Mouse (Mus musculus): Measurements from ENCODE around the gene Kifc3. TPM values are rescaled to one million over a fixed set of nuclear protein-coding genes. Genes with fewer than 3 reads are reported as not detected.
A peak's percentile ranks its signal among the peaks of the same experiment; 100 is the strongest.

The Kifc3 gene
- total and polyA plus RNA-seq, 2 experiments: 6.8 to 28.3 TPM

DNA sequence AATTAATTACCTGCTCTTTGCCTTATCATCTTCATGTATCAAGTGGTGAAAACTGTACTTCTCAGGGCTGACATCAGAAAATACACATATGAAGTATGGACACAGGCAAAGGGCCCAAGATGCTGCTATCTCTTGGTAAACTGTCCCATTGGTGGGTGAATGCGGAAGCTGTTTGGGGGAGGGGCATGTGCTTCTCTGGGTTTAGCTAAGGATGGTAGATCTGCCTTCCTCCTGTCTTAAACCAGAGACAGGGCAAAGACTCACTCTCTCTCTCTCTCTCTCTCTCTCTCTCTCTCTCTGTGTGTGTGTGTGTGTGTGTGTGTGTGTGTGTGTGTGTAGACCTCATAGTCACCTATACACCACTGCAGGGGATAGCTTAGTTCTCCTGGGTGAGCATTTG is 61.6 kb downstream of the Kifc3 start:
- Histone ChIP-seq H3K79me2 (ENCODE audit: control insufficient read depth, insufficient read depth, low read length) (peaks cover 8% of the 10 kb centered on the region; the same call in 1 of the 2 replicates), H3K27me3 (ENCODE audit: control insufficient read depth, insufficient read depth, low read length) (no peaks in the 10 kb centered on the region), H3K9ac (ENCODE audit: low read depth, low read length) (0 out of 2 replicates have a peak overlapping the region, but pooled peaks have one; percentile 76), H3K27ac (replicated peaks; ENCODE audit: insufficient read depth, low read depth, low read length) (peak overlapping the region; percentile 51), H3K4me3 (ENCODE audit: insufficient read depth, low read depth, low read length) (peak overlapping the region; percentile 12; the same call in 1 of the 2 replicates), H3K4me1 (ENCODE audit: control insufficient read depth, insufficient read depth, low read length) (peaks cover 45% of the 10 kb centered on the region), H3K36me3 (ENCODE audit: control insufficient read depth, insufficient read depth, low read length) (no peaks in the 10 kb centered on the region)
- TF ChIP-seq POLR2A (IDR thresholded peaks at IDR 0.05; ENCODE audit: extremely low read depth, insufficient read depth, low read length): no peak
- no peak for TF ChIP-seq CTCF (IDR thresholded peaks at IDR 0.05; ENCODE audit: low read depth, low read length)
- WGBS: 76% methylated on average over 1 of the region's 1 CpGs
- DNase-seq (ENCODE audit: extremely low read depth, low read depth, low spot score): no peak

GRCm38 (mm10) chr8:95140555-95140954 is 62.1 kb downstream of the Kifc3 start:
- no peak overlapping the region for H3K9ac ChIP-seq (ENCODE audit: low read depth, low read length)
- peak overlapping the region; percentile 29; the same call in 1 of the 2 replicates for H3K4me3 ChIP-seq (ENCODE audit: insufficient read depth, low read depth, low read length)
- H3K4me1 ChIP-seq (ENCODE audit: control insufficient read depth, insufficient read depth, low read length): peaks cover 45% of the 10 kb centered on the region

DNA sequence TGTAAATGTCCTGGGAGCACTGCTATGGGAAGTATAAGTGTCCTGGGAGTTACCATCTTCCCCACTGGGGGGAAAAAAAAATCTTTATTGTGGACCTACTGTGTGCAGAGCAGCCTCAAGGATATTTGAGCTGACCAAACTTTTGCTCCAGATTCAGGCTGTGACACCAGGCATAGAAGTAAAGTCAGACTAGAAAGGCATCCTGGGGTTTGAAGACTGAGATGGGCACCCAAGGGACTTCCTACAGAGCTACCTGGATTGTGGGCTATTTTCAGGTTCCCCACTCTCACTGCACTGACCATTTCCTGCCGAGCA is 63.6 kb downstream of the Kifc3 start:
- DNase-seq (ENCODE audit: extremely low read depth, low read depth, low spot score): no peak
- 5% methylated on average over 1 of the region's 1 CpGs for WGBS
- H3K4me1 ChIP-seq (ENCODE audit: control insufficient read depth, insufficient read depth, low read length): peaks cover 35% of the 10 kb centered on the region
- H3K36me3 ChIP-seq (ENCODE audit: control insufficient read depth, insufficient read depth, low read length): no peaks in the 10 kb centered on the region
- no peak overlapping the region for H3K4me3 ChIP-seq (ENCODE audit: insufficient read depth, low read depth, low read length)
- TF ChIP-seq POLR2A (IDR thresholded peaks at IDR 0.05; ENCODE audit: extremely low read depth, insufficient read depth, low read length): no peak
- no peak for TF ChIP-seq CTCF (IDR thresholded peaks at IDR 0.05; ENCODE audit: low read depth, low read length)
- peaks cover 11% of the 10 kb centered on the region; the same call in 1 of the 2 replicates for H3K79me2 ChIP-seq (ENCODE audit: control insufficient read depth, insufficient read depth, low read length)
- H3K27me3 ChIP-seq (ENCODE audit: control insufficient read depth, insufficient read depth, low read length): no peaks in the 10 kb centered on the region
- no peak overlapping the region for H3K9ac ChIP-seq (ENCODE audit: low read depth, low read length)
- peak overlapping the region; percentile 22; the same call in 1 of the 2 replicates for H3K27ac ChIP-seq (replicated peaks; ENCODE audit: insufficient read depth, low read depth, low read length)

More at GRCm38 (mm10) chr8:95140555-95140954, 62.1 kb downstream of the Kifc3 start:
- H3K27me3 ChIP-seq (ENCODE audit: control insufficient read depth, insufficient read depth, low read length): no peaks in the 10 kb centered on the region
- TF ChIP-seq POLR2A (IDR thresholded peaks at IDR 0.05; ENCODE audit: extremely low read depth, insufficient read depth, low read length): no peak
- TF ChIP-seq CTCF (IDR thresholded peaks at IDR 0.05; ENCODE audit: low read depth, low read length): no peak
- H3K36me3 ChIP-seq (ENCODE audit: control insufficient read depth, insufficient read depth, low read length): no peaks in the 10 kb centered on the region
- H3K79me2 ChIP-seq (ENCODE audit: control insufficient read depth, insufficient read depth, low read length): peaks cover 8% of the 10 kb centered on the region; the same call in 1 of the 2 replicates
- DNase-seq (ENCODE audit: extremely low read depth, low read depth, low spot score): no peak
- H3K27ac ChIP-seq (replicated peaks; ENCODE audit: insufficient read depth, low read depth, low read length): peak overlapping the region; percentile 51
- WGBS: 74% methylated on average over 5 of the region's 5 CpGs

DNA sequence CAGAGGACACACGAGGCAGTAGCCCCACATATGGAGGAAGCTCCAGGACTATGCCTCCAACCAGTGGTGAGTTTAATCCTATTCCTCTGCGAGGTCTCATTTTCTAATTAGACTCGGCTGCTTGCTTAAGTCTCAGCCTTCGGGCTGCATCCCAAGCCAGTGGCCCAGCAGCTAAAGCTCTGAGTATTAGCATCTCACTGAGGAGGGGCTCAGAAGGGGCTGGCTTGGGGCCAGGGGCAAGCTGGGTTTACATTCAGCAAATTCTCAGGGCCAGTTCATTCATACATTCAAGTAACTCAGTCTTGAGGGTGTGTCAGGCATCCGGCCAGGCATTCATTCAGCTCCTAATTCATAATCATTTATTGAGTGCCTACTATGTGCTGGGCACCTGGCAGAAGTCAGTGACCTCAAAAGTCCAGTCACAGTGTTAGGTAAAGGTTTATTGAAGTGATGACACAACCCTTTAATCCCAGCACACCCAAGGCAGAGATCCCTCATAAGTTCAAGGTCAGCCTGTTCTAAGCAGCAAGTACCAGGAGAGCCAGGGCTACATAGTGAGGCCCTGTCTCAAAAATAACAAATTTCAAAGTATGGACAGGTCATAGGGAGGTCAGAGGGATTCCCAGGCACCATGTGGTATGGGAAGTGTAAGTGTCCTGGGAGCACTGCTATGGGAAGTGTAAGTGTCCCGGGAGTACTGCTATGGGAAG is 64.1 kb downstream of the Kifc3 start:
- peak overlapping the region; percentile 72 for H3K27ac ChIP-seq (replicated peaks; ENCODE audit: insufficient read depth, low read depth, low read length)
- DNase-seq (ENCODE audit: extremely low read depth, low read depth, low spot score): peak; percentile 68
- no peaks in the 10 kb centered on the region for H3K27me3 ChIP-seq (ENCODE audit: control insufficient read depth, insufficient read depth, low read length)
- no peaks in the 10 kb centered on the region for H3K36me3 ChIP-seq (ENCODE audit: control insufficient read depth, insufficient read depth, low read length)
- H3K79me2 ChIP-seq (ENCODE audit: control insufficient read depth, insufficient read depth, low read length): peaks cover 11% of the 10 kb centered on the region; the same call in 1 of the 2 replicates
- 16% methylated on average over 6 of the region's 6 CpGs for WGBS
- H3K9ac ChIP-seq (ENCODE audit: low read depth, low read length): peak overlapping the region; percentile 47
- peaks cover 31% of the 10 kb centered on the region for H3K4me1 ChIP-seq (ENCODE audit: control insufficient read depth, insufficient read depth, low read length)
- peak overlapping the region; percentile 45 for H3K4me3 ChIP-seq (ENCODE audit: insufficient read depth, low read depth, low read length)
- TF ChIP-seq POLR2A (IDR thresholded peaks at IDR 0.05; ENCODE audit: extremely low read depth, insufficient read depth, low read length) (no peak), CTCF (IDR thresholded peaks at IDR 0.05; ENCODE audit: low read depth, low read length) (no peak)

- DNase-seq (ENCODE audit: extremely low read depth, low read depth, low spot score): peak; percentile 76
- H3K36me3 ChIP-seq (ENCODE audit: control insufficient read depth, insufficient read depth, low read length): no peaks in the 10 kb centered on the region
- H3K4me1 ChIP-seq (ENCODE audit: control insufficient read depth, insufficient read depth, low read length): peaks cover 23% of the 10 kb centered on the region
- H3K9ac ChIP-seq (ENCODE audit: low read depth, low read length): peak overlapping the region; percentile 49
- TF ChIP-seq POLR2A (IDR thresholded peaks at IDR 0.05; ENCODE audit: extremely low read depth, insufficient read depth, low read length): no peak
- no peak for TF ChIP-seq CTCF (IDR thresholded peaks at IDR 0.05; ENCODE audit: low read depth, low read length)
- peak overlapping the region; percentile 72 for H3K27ac ChIP-seq (replicated peaks; ENCODE audit: insufficient read depth, low read depth, low read length)
- WGBS: 4% methylated on average over 28 of the region's 28 CpGs
- H3K79me2 ChIP-seq (ENCODE audit: control insufficient read depth, insufficient read depth, low read length): peaks cover 11% of the 10 kb centered on the region; the same call in 1 of the 2 replicates
- H3K4me3 ChIP-seq (ENCODE audit: insufficient read depth, low read depth, low read length): peak overlapping the region; percentile 45
- H3K27me3 ChIP-seq (ENCODE audit: control insufficient read depth, insufficient read depth, low read length): no peaks in the 10 kb centered on the region
Measured at GRCm38 (mm10) chr8:95137641-95138098, 64.9 kb downstream of the Kifc3 start.

GRCm38 (mm10) chr8:95137201-95137600 is 65.4 kb downstream of the Kifc3 start:
- H3K9ac ChIP-seq (ENCODE audit: low read depth, low read length): peak overlapping the region; percentile 49
- no peak for TF ChIP-seq POLR2A (IDR thresholded peaks at IDR 0.05; ENCODE audit: extremely low read depth, insufficient read depth, low read length)
- TF ChIP-seq CTCF (IDR thresholded peaks at IDR 0.05; ENCODE audit: low read depth, low read length): no peak
- no peak for DNase-seq (ENCODE audit: extremely low read depth, low read depth, low spot score)

More at GRCm38 (mm10) chr8:95137201-95137600, 65.4 kb downstream of the Kifc3 start:
- Histone ChIP-seq H3K79me2 (ENCODE audit: control insufficient read depth, insufficient read depth, low read length) (peaks cover 11% of the 10 kb centered on the region; the same call in 1 of the 2 replicates), H3K27ac (replicated peaks; ENCODE audit: insufficient read depth, low read depth, low read length) (peak overlapping the region; percentile 72), H3K27me3 (ENCODE audit: control insufficient read depth, insufficient read depth, low read length) (no peaks in the 10 kb centered on the region), H3K4me1 (ENCODE audit: control insufficient read depth, insufficient read depth, low read length) (peaks cover 21% of the 10 kb centered on the region), H3K36me3 (ENCODE audit: control insufficient read depth, insufficient read depth, low read length) (no peaks in the 10 kb centered on the region), H3K4me3 (ENCODE audit: insufficient read depth, low read depth, low read length) (peak overlapping the region; percentile 45)
- 15% methylated on average over 12 of the region's 12 CpGs for WGBS

Measured in liver, adult 2 months (tissue).